Mouse (Mus musculus): ENCODE measurements around the gene Cd84. TPM values are rescaled to one million over a fixed set of nuclear protein-coding genes. Genes with fewer than 3 reads are reported as not detected.
"Not testable (repeated sequence)": the region's sequence is repeated elsewhere in the genome, so short reads cannot be mapped to it uniquely, and the experiment has no call there.

Cd84 gene
- 10 to 100 TPM in 1 of 4 experiments, 1 to 10 TPM in 3; 2.5 to 12.7 (median 5.4) TPM for total RNA-seq (2022)

- DNase-seq (ENCODE audit: low spot score in 2 of 2), result no peak
These were observed at the start of gene Cd84 for GRCm38 (mm10) chr1:171839488-171839887. Gene Cd84 (plus strand): TSS chr1:171839697.

- DNase-seq (ENCODE audit: low spot score in 2 of 2), result peak in 1 of 2 experiments; percentile 55
These were observed 48.0 kb upstream of the Cd84 start for GRCm38 (mm10) chr1:171791491-171791890.

- DNase-seq (ENCODE audit: low spot score in 2 of 2), result no peak
These were observed 43.3 kb upstream of the Cd84 start for GRCm38 (mm10) chr1:171796185-171796584.

GRCm38 (mm10) chr1:171797840-171798239, 41.7 kb upstream of the Cd84 start:
- DNase-seq (ENCODE audit: low spot score in 2 of 2), result no peak

- DNase-seq (ENCODE audit: low spot score in 2 of 2), result no peak
These were observed 39.8 kb upstream of the Cd84 start for GRCm38 (mm10) chr1:171799648-171800047.

GRCm38 (mm10) chr1:171811048-171811447, 28.4 kb upstream of the Cd84 start:
- not testable (repeated sequence) for DNase-seq (ENCODE audit: low spot score in 2 of 2)

- DNase-seq (ENCODE audit: low spot score in 2 of 2), result no peak
These were observed 23.7 kb upstream of the Cd84 start for GRCm38 (mm10) chr1:171815545-171816439.

GRCm38 (mm10) chr1:171816991-171817390, 22.5 kb upstream of the Cd84 start:
- no peak for DNase-seq (ENCODE audit: low spot score in 2 of 2)

GRCm38 (mm10) chr1:171821331-171821730, 18.2 kb upstream of the Cd84 start:
- DNase-seq (ENCODE audit: low spot score in 2 of 2), result no peak

- no peak for DNase-seq (ENCODE audit: low spot score in 2 of 2)
These were observed 14.0 kb upstream of the Cd84 start for GRCm38 (mm10) chr1:171825462-171825861.

- DNase-seq (ENCODE audit: low spot score in 2 of 2), result no peak
These were observed 13.3 kb upstream of the Cd84 start for GRCm38 (mm10) chr1:171826164-171826563.

GRCm38 (mm10) chr1:171827674-171828073, 11.8 kb upstream of the Cd84 start:
- DNase-seq (ENCODE audit: low spot score in 2 of 2), result no peak

- no peak for DNase-seq (ENCODE audit: low spot score in 2 of 2)
These were observed 1.0 kb downstream of the Cd84 start for GRCm38 (mm10) chr1:171840450-171841023.

GRCm38 (mm10) chr1:171845035-171845754, 5.7 kb downstream of the Cd84 start:
- no peak for DNase-seq (ENCODE audit: low spot score in 2 of 2)

- DNase-seq (ENCODE audit: low spot score in 2 of 2), result no peak
These were observed 8.7 kb downstream of the Cd84 start for GRCm38 (mm10) chr1:171848201-171848600.

- no peak for DNase-seq (ENCODE audit: low spot score in 2 of 2)
These were observed 9.3 kb downstream of the Cd84 start for GRCm38 (mm10) chr1:171848757-171849156.

- peak in 1 of 2 experiments; percentile 36 for DNase-seq (ENCODE audit: low spot score in 2 of 2)
These were observed 10.0 kb downstream of the Cd84 start for GRCm38 (mm10) chr1:171849454-171849853.

- no peak for DNase-seq (ENCODE audit: low spot score in 2 of 2)
These were observed 26.0 kb downstream of the Cd84 start for GRCm38 (mm10) chr1:171865467-171865866.

- DNase-seq (ENCODE audit: low spot score in 2 of 2), result peak; percentile 2 to 24
These were observed 47.5 kb downstream of the Cd84 start for GRCm38 (mm10) chr1:171886989-171887388.

GRCm38 (mm10) chr1:171895364-171895763, 55.9 kb downstream of the Cd84 start, which contains the start of gene Gm10521:
Gene Gm10521 (plus strand): TSS chr1:171895664.
- DNase-seq (ENCODE audit: low spot score in 2 of 2), result not testable (repeated sequence)

GRCm38 (mm10) chr1:171904011-171904410, 64.5 kb downstream of the Cd84 start:
- no peak for DNase-seq (ENCODE audit: low spot score in 2 of 2)
